Mouse (Mus musculus) heart, postnatal 10 days (tissue): ENCODE results near the gene Gm21425. TPM values are rescaled to one million over a fixed set of nuclear protein-coding genes. Genes with fewer than 3 reads are reported as not detected.
"Not testable (repeated sequence)": the region's sequence is repeated elsewhere in the genome, so short reads cannot be mapped to it uniquely, and the experiment has no call there.

Source experiments
- DNase-seq, 2 experiments: peaks; one replicate each; pipeline ENCODE4 v3.0.0; 2021
- intact Hi-C: fragments of 180-260 bp; cut with DNase I; formaldehyde crosslinking; loops from one replicate; pipeline ENCODE4 v1.15.1; 2025
- total RNA-seq, 2 experiments: library from RNA; stranded (reverse); gene quantifications; 2 replicates each; pipeline ENCODE4 v1.2.3; 2021

The Gm21425 gene
- total RNA-seq = not detected

GRCm38 (mm10) chrY:13161668-13162067 lies at the start of gene Gm21425:
Gene Gm21425, plus strand, starts transcription at chrY:13161968.
- intact Hi-C loops, DNase-seq: not testable (repeated sequence)

GRCm38 (mm10) chrY:13133392-13133791 lies 28.4 kb upstream of the Gm21425 start, which contains the start of gene Gm21891:
Gene Gm21891, minus strand, starts transcription at chrY:13133492.
- intact Hi-C loops, DNase-seq: not testable (repeated sequence)

Other genes with a start within 250 kb of the Gm21425 start
- gene Gm20807, start 119.1 kb upstream of the Gm21425 start, total RNA-seq = not detected
- gene Gm21891, start 28.5 kb upstream of the Gm21425 start, total RNA-seq = not detected
- not detected for gene Gm21828, start 62.0 kb downstream of the Gm21425 start, total RNA-seq
- not detected for gene Gm21440, start 90.4 kb downstream of the Gm21425 start, total RNA-seq
- not detected for gene Gm21454, start 90.5 kb downstream of the Gm21425 start, total RNA-seq
- gene Gm21725, start 187.1 kb downstream of the Gm21425 start, total RNA-seq = not detected